Mouse (Mus musculus): ENCODE measurements around the gene Rngtt.
"Not testable (repeated sequence)": the region's sequence is repeated elsewhere in the genome, so short reads cannot be mapped to it uniquely, and the experiment has no call there.

The Rngtt gene

GRCm38 (mm10) chr4:33441864-33442263, 131.8 kb downstream of the Rngtt start:
- DNase-seq (ENCODE audit: low spot score) = no peak

- DNase-seq (ENCODE audit: low spot score) = no peak
Observed at GRCm38 (mm10) chr4:33446265-33446664, 136.2 kb downstream of the Rngtt start.

GRCm38 (mm10) chr4:33446881-33447280, 136.8 kb downstream of the Rngtt start:
- DNase-seq (ENCODE audit: low spot score) = no peak

GRCm38 (mm10) chr4:33450356-33450755, 140.2 kb downstream of the Rngtt start:
- DNase-seq (ENCODE audit: low spot score) = not testable (repeated sequence)

- DNase-seq (ENCODE audit: low spot score) = no peak
Observed at GRCm38 (mm10) chr4:33459851-33460250, 149.7 kb downstream of the Rngtt start.

- no peak for DNase-seq (ENCODE audit: low spot score)
Observed at GRCm38 (mm10) chr4:33464432-33464831, 154.3 kb downstream of the Rngtt start.

- no peak for DNase-seq (ENCODE audit: low spot score)
Observed at GRCm38 (mm10) chr4:33465871-33466270, 155.8 kb downstream of the Rngtt start.

GRCm38 (mm10) chr4:33466970-33467399, 156.9 kb downstream of the Rngtt start:
- DNase-seq (ENCODE audit: low spot score) = no peak

GRCm38 (mm10) chr4:33467627-33468026, 157.5 kb downstream of the Rngtt start:
- no peak for DNase-seq (ENCODE audit: low spot score)

GRCm38 (mm10) chr4:33468151-33468550, 158.0 kb downstream of the Rngtt start:
- no peak for DNase-seq (ENCODE audit: low spot score)

- no peak for DNase-seq (ENCODE audit: low spot score)
Observed at GRCm38 (mm10) chr4:33470671-33471302, 160.7 kb downstream of the Rngtt start.

GRCm38 (mm10) chr4:33478011-33478785, 168.1 kb downstream of the Rngtt start:
- DNase-seq (ENCODE audit: low spot score) = no peak

GRCm38 (mm10) chr4:33481721-33482120, 171.6 kb downstream of the Rngtt start:
- no peak for DNase-seq (ENCODE audit: low spot score)

- DNase-seq (ENCODE audit: low spot score) = no peak
Observed at GRCm38 (mm10) chr4:33486050-33486449, 175.9 kb downstream of the Rngtt start.

- no peak for DNase-seq (ENCODE audit: low spot score)
Observed at GRCm38 (mm10) chr4:33491108-33491507, 181.0 kb downstream of the Rngtt start.

- DNase-seq (ENCODE audit: low spot score) = no peak
Observed at GRCm38 (mm10) chr4:33494377-33494776, 184.3 kb downstream of the Rngtt start.

GRCm38 (mm10) chr4:33496985-33497384, 186.9 kb downstream of the Rngtt start:
- no peak for DNase-seq (ENCODE audit: low spot score)

GRCm38 (mm10) chr4:33497657-33498056, 187.5 kb downstream of the Rngtt start:
- DNase-seq (ENCODE audit: low spot score) = no peak

- no peak for DNase-seq (ENCODE audit: low spot score)
Observed at GRCm38 (mm10) chr4:33498160-33498874, 188.2 kb downstream of the Rngtt start.

GRCm38 (mm10) chr4:33506638-33507037, 196.5 kb downstream of the Rngtt start:
- DNase-seq (ENCODE audit: low spot score) = no peak

- DNase-seq (ENCODE audit: low spot score) = no peak
Observed at GRCm38 (mm10) chr4:33510544-33510943, 200.4 kb downstream of the Rngtt start.

- no peak for DNase-seq (ENCODE audit: low spot score)
Observed at GRCm38 (mm10) chr4:33513421-33513820, 203.3 kb downstream of the Rngtt start.

Measured in T-cell, adult 2 months (primary cell).